Mouse (Mus musculus) MEL (cell line): Measurements from ENCODE around the gene Tpcn2. TPM values are rescaled to one million over a fixed set of nuclear protein-coding genes. Genes with fewer than 3 reads are reported as not detected.

ENCODE experiments used
- DNase-seq: peaks from one replicate; pipeline ENCODE4 v3.0.0; 2011; ENCODE audit warnings: low read depth, low spot score
- H3K27ac ChIP-seq: 2 replicates; pipeline ENCODE4 v1.5.1; 2012; ENCODE audit warnings: low read depth, mild to moderate bottlenecking, control low read depth, low read length, moderate library complexity; ENCODE audit not compliant: control insufficient read depth
- H3K27me3 ChIP-seq, 2 experiments: fragments of 150-350 bp in 1 of 2; sonication (generic) in 1 of 2; 2 replicates each; pipeline ENCODE4 v1.6.1; 2012; ENCODE audit warnings: low read length in 2 of 2, mild to moderate bottlenecking in 2 of 2, improper control_type of control experiment in 1 of 2, moderate library complexity in 1 of 2; ENCODE audit not compliant: insufficient read depth in 2 of 2, control insufficient read depth in 1 of 2
- H3K36me3 ChIP-seq, 2 experiments: 2 replicates each; pipeline ENCODE4 v1.6.1; 2012 to 2014; ENCODE audit warnings: low read length in 2 of 2, improper control_type of control experiment in 1 of 2, inconsistent platforms in 1 of 2, mild to moderate bottlenecking in 1 of 2; ENCODE audit not compliant: insufficient read depth in 2 of 2, control insufficient read depth in 1 of 2
- H3K4me1 ChIP-seq, 2 experiments: fragments of 150-350 bp in 1 of 2; sonication (generic) in 1 of 2; 2 replicates each; pipeline ENCODE4 v1.6.1; 2012; ENCODE audit warnings: low read length in 2 of 2, improper control_type of control experiment in 1 of 2, mild to moderate bottlenecking in 1 of 2; ENCODE audit not compliant: insufficient read depth in 2 of 2, control insufficient read depth in 1 of 2
- H3K4me3 ChIP-seq, 2 experiments: fragments of 150-350 bp in 1 of 2; sonication (generic) in 1 of 2; 2 replicates each; pipeline ENCODE4 v1.5.1; 2012; ENCODE audit warnings: low read depth in 2 of 2, low read length in 2 of 2, mild to moderate bottlenecking in 2 of 2, moderate library complexity in 2 of 2, control low read depth in 1 of 2, improper control_type of control experiment in 1 of 2; ENCODE audit not compliant: control insufficient read depth in 1 of 2, insufficient read depth in 1 of 2
- H3K79me2 ChIP-seq: 2 replicates; pipeline ENCODE4 v1.6.1; 2012; ENCODE audit warnings: mild to moderate bottlenecking, low read length, moderate library complexity; ENCODE audit not compliant: control insufficient read depth, poor library complexity, insufficient read depth
- H3K9ac ChIP-seq: 2 replicates; pipeline ENCODE4 v1.6.1; 2012; ENCODE audit warnings: low read depth, mild to moderate bottlenecking, control low read depth, low read length, moderate library complexity; ENCODE audit not compliant: control insufficient read depth, poor library complexity, severe bottlenecking
- H3K9me3 ChIP-seq: fragments of 150-350 bp; sonication (generic); replicated peaks from 2 replicates; pipeline ENCODE4 v1.6.1; 2012; ENCODE audit warnings: mild to moderate bottlenecking, low read length, improper control_type of control experiment, moderate library complexity; ENCODE audit not compliant: insufficient read depth
- CHD2 ChIP-seq: IDR thresholded peaks from 2 replicates; pipeline ENCODE4 v1.6.1; 2011; ENCODE audit warnings: low read length, improper control_type of control experiment
- E2F4 ChIP-seq: IDR thresholded peaks from 2 replicates; pipeline ENCODE4 v1.6.1; 2011; ENCODE audit warnings: low read depth, low read length, improper control_type of control experiment, borderline replicate concordance
- ELF1 ChIP-seq: IDR thresholded peaks from 2 replicates; pipeline ENCODE4 v1.6.1; 2014; ENCODE audit warnings: low read depth, mild to moderate bottlenecking, inconsistent platforms, low read length, improper control_type of control experiment, moderate library complexity
- HCFC1 ChIP-seq: IDR thresholded peaks from 2 replicates; pipeline ENCODE4 v1.6.1; 2012; ENCODE audit warnings: low read depth, mild to moderate bottlenecking, inconsistent platforms, low read length, improper control_type of control experiment, moderate library complexity
- JUND ChIP-seq: IDR thresholded peaks from 2 replicates; pipeline ENCODE4 v1.6.1; 2011; ENCODE audit warnings: low read depth, mild to moderate bottlenecking, improper control_type of control experiment, low read length
- KAT2A ChIP-seq: conservative IDR thresholded peaks from 2 replicates; pipeline ENCODE4 v1.6.1; 2012; ENCODE audit warnings: low read depth, low read length, improper control_type of control experiment, inconsistent platforms
- MAX ChIP-seq: IDR thresholded peaks from 2 replicates; pipeline ENCODE4 v1.6.1; 2011; ENCODE audit warnings: low read length, improper control_type of control experiment
- MAZ ChIP-seq: IDR thresholded peaks from 2 replicates; pipeline ENCODE4 v1.6.1; 2012; ENCODE audit warnings: low read depth, mild to moderate bottlenecking, inconsistent platforms, low read length, improper control_type of control experiment
- MEF2A ChIP-seq: IDR thresholded peaks from 2 replicates; pipeline ENCODE4 v1.6.1; 2014; ENCODE audit warnings: low read depth, mild to moderate bottlenecking, inconsistent platforms, low read length, improper control_type of control experiment; ENCODE audit not compliant: poor library complexity, insufficient replicate concordance, severe bottlenecking; ENCODE audit errors: extremely low read depth
- NELFE ChIP-seq: IDR thresholded peaks from 2 replicates; pipeline ENCODE4 v1.6.1; 2011; ENCODE audit warnings: low read depth, low read length, improper control_type of control experiment
- NRF1 ChIP-seq: IDR thresholded peaks from 2 replicates; pipeline ENCODE4 v1.6.1; 2014; ENCODE audit warnings: low read depth, mild to moderate bottlenecking, inconsistent platforms, low read length, improper control_type of control experiment, moderate library complexity; ENCODE audit not compliant: poor library complexity, insufficient read depth, severe bottlenecking
- POLR2A ChIP-seq, 2 experiments: IDR thresholded peaks; 2 replicates each; pipeline ENCODE4 v1.6.1; 2011 to 2012; ENCODE audit warnings: low read length in 2 of 2, mild to moderate bottlenecking in 2 of 2, control low read depth in 1 of 2, improper control_type of control experiment in 1 of 2, low read depth in 1 of 2, moderate library complexity in 1 of 2; ENCODE audit not compliant: control insufficient read depth in 1 of 2, insufficient read depth in 1 of 2, poor library complexity in 1 of 2
- POLR2AphosphoS2 ChIP-seq: IDR thresholded peaks from 2 replicates; pipeline ENCODE4 v1.6.1; 2011; ENCODE audit warnings: low read length, improper control_type of control experiment
- RCOR1 ChIP-seq: IDR thresholded peaks from 2 replicates; pipeline ENCODE4 v1.6.1; 2012; ENCODE audit warnings: low read depth, mild to moderate bottlenecking, inconsistent platforms, low read length, improper control_type of control experiment
- SIN3A ChIP-seq: IDR thresholded peaks from 2 replicates; pipeline ENCODE4 v1.6.1; 2012; ENCODE audit warnings: low read length, improper control_type of control experiment, inconsistent platforms
- TAL1 ChIP-seq: IDR thresholded peaks from 2 replicates; pipeline ENCODE4 v1.6.1; 2012; ENCODE audit warnings: mild to moderate bottlenecking, inconsistent platforms, low read length, moderate library complexity, mixed read lengths
- TBP ChIP-seq: IDR thresholded peaks from 2 replicates; pipeline ENCODE4 v1.8.0; 2011; ENCODE audit warnings: low read depth, low read length, improper control_type of control experiment
- TCF12 ChIP-seq: IDR thresholded peaks from 2 replicates; pipeline ENCODE4 v1.6.1; 2014; ENCODE audit warnings: low read depth, mild to moderate bottlenecking, inconsistent platforms, low read length, improper control_type of control experiment, moderate library complexity
- UBTF ChIP-seq: IDR thresholded peaks from 2 replicates; pipeline ENCODE4 v1.6.1; 2012; ENCODE audit warnings: low read depth, mild to moderate bottlenecking, inconsistent platforms, low read length, improper control_type of control experiment, moderate library complexity, borderline replicate concordance; ENCODE audit not compliant: insufficient read depth
- USF1 ChIP-seq: IDR thresholded peaks from 2 replicates; pipeline ENCODE4 v1.6.1; 2014; ENCODE audit warnings: low read depth, mild to moderate bottlenecking, inconsistent platforms, low read length, improper control_type of control experiment, moderate library complexity
- USF2 ChIP-seq, 2 experiments: IDR thresholded peaks; 2 replicates each; pipeline ENCODE4 v1.6.1; 2011 to 2012; ENCODE audit warnings: improper control_type of control experiment in 2 of 2, low read length in 2 of 2, borderline replicate concordance in 1 of 2, inconsistent platforms in 1 of 2, low read depth in 1 of 2, mild to moderate bottlenecking in 1 of 2; ENCODE audit not compliant: insufficient read depth in 1 of 2
- ZC3H11A ChIP-seq: IDR thresholded peaks from 2 replicates; pipeline ENCODE4 v1.6.1; 2012; ENCODE audit warnings: low read depth, mild to moderate bottlenecking, inconsistent platforms, low read length, improper control_type of control experiment
- ZKSCAN1 ChIP-seq: IDR thresholded peaks from 2 replicates; pipeline ENCODE4 v1.6.1; 2012; ENCODE audit warnings: low read depth, mild to moderate bottlenecking, inconsistent platforms, low read length, improper control_type of control experiment, moderate library complexity
- ZMIZ1 ChIP-seq: IDR thresholded peaks from 2 replicates; pipeline ENCODE4 v1.6.1; 2012; ENCODE audit warnings: low read depth, mild to moderate bottlenecking, inconsistent platforms, low read length, improper control_type of control experiment, moderate library complexity
- polyA plus RNA-seq, 2 experiments: library from polyadenylated mRNA; stranded (reverse) in 1 of 2; unstranded in 1 of 2; fragments of >175 nt in 1 of 2; fragments of >200 nt in 1 of 2; gene quantifications; 2 replicates each; pipeline versions ENCODE4 v1.2.1 to v1.2.4; 2012; ENCODE audit warnings: low replicate concordance in 2 of 2, low read depth in 1 of 2; ENCODE audit not compliant: insufficient read length in 2 of 2, insufficient read depth in 1 of 2, missing spikeins in 1 of 2
- total RNA-seq: library from RNA; depleted of rRNA; stranded (reverse); fragments of 300-350 nt; gene quantifications from 2 replicates; pipeline ENCODE4 v1.2.3, GENCODE M21; 2012

Gene Tpcn2
- total and polyA plus RNA-seq, 3 experiments: 6.4 to 10.3 TPM; not detected in 1

- Histone ChIP-seq H3K36me3 (no peaks in the 10 kb centered on the region), H3K27ac (no peak overlapping the region), H3K4me3 (no peak overlapping the region), H3K79me2 (no peaks in the 10 kb centered on the region), H3K9me3 (no peaks in the 10 kb centered on the region), H3K27me3 (no peaks in the 10 kb centered on the region), H3K9ac (no peak overlapping the region), H3K4me1 (no peaks in the 10 kb centered on the region)
- TF ChIP-seq JUND (no peak), TCF12 (no peak), MAX (no peak), CHD2 (no peak), USF2 (IDR thresholded peaks at IDR 0.05; ENCODE audit: borderline replicate concordance in 1 of 2, insufficient read depth in 1 of 2, low read depth in 1 of 2, low read length in 2 of 2) (no peak), ZC3H11A (no peak), KAT2A (no peak), E2F4 (no peak), UBTF (no peak), SIN3A (no peak), POLR2AphosphoS2 (no peak), TBP (no peak), ZMIZ1 (no peak), MEF2A (no peak), HCFC1 (no peak), POLR2A (IDR thresholded peaks at IDR 0.05; ENCODE audit: control insufficient read depth in 1 of 2, insufficient read depth in 1 of 2, low read depth in 1 of 2, low read length in 2 of 2, poor library complexity in 1 of 2) (no peak), USF1 (no peak)
- TF ChIP-seq, all 39 proteins: peak for 0
- no peak for DNase-seq
Observed at GRCm38 (mm10) chr7:145147973-145148698, 135.7 kb downstream of the Tpcn2 start.

DNA sequence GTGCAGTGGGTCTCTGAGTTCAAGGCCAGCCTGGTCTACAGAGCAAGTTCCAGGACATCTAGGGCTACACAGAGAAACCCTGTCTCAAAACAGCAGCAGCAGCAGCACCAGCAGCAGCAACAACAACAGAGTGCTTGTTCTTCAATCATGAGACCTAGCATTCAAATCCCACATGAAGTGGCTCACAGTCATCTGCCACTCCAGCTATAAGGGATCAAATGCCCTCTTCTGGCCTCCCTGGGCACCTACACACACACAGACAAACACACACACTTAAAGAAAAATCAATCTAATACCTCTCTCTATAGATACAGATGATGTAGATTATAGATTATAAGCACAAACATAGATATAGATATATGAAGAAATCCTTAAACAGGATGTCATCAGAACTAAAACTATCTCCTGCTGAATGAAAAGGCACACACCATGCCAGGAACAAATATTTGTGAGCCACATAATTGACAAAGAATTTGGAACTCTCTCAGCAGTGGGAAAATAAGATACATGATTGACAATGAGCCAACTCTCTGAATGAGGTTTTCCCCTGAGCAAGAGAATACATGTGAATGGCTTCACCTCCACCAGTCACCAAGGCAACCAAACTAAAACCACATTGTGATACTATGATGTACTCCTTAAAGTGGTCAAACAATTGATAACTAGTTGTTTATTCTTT, 137.4 kb downstream of the Tpcn2 start:
- Histone ChIP-seq H3K4me3 (no peak overlapping the region), H3K9ac (no peak overlapping the region), H3K27ac (no peak overlapping the region), H3K36me3 (no peaks in the 10 kb centered on the region), H3K4me1 (no peaks in the 10 kb centered on the region), H3K27me3 (no peaks in the 10 kb centered on the region)
- no peak for DNase-seq
- no peak for TF ChIP-seq TBP
- TF ChIP-seq ZC3H11A: no peak
- TF ChIP-seq NRF1: no peak
- TF ChIP-seq MAZ: no peak
- no peak for TF ChIP-seq MEF2A
- TF ChIP-seq RCOR1: no peak
- no peak for TF ChIP-seq TAL1
- no peak for TF ChIP-seq NELFE
- TF ChIP-seq ZKSCAN1: no peak
- no peak for TF ChIP-seq ELF1
- TF ChIP-seq, all 39 proteins: peak for 0
- Histone ChIP-seq H3K79me2 (no peaks in the 10 kb centered on the region), H3K9me3 (no peaks in the 10 kb centered on the region)
